Comparison of ENCODE assay signal across 7 mouse cellular contexts in genomic region chr8:71612141-71612540, GRCm38 (mm10). TPM values are rescaled to one million over a fixed set of nuclear protein-coding genes. Genes with fewer than 3 reads are reported as not detected.
A peak's percentile ranks its signal among the peaks of the same experiment; 100 is the strongest.
DNase-seq lines count a peak whose midpoint lies in the region; ATAC-seq lines count a peak whose summit lies in the region.

No protein-coding gene starts in this region.

- H3K4me2 ChIP-seq in neural tube, embryonic 11.5 days (ENCODE audit: low read depth) = peak overlapping the region; percentile 79
- H3K4me2 ChIP-seq in forebrain, embryonic 13.5 days = peak overlapping the region; percentile 72
- H3K4me2 ChIP-seq in liver, embryonic 12.5 days = peak overlapping the region; percentile 99

- ATAC-seq in neural tube, embryonic 11.5 days (ENCODE audit: insufficient read depth, low FRiP score, low TSS enrichment) = no peak
- ATAC-seq in forebrain, embryonic 13.5 days = no peak
- no peak for ATAC-seq in liver, embryonic 12.5 days
- ATAC-seq in erythroid progenitor cell, adult 5-6 weeks (replicated peaks; ENCODE audit: low FRiP score, poor library complexity, severe bottlenecking) = no peak
- ATAC-seq in megakaryocyte-erythroid progenitor cell, adult 5-6 weeks (replicated peaks; ENCODE audit: low FRiP score, low TSS enrichment, poor library complexity, severe bottlenecking) = no peak

- DNase-seq in neural tube, embryonic 11.5 days (ENCODE audit: low spot score) = no peak
- no peak for DNase-seq in neural tube, embryonic 10.5 days (ENCODE audit: extremely low spot score, low spot score)
- DNase-seq in thymus, postnatal 10 days (ENCODE audit: low spot score in 2 of 2) = no peak

- peaks cover 9% of the 10 kb centered on the region; the same call in 1 of the 2 replicates for H3K36me3 ChIP-seq in neural tube, embryonic 11.5 days (ENCODE audit: control insufficient read depth, insufficient read depth, low read length)
- peaks cover 38% of the 10 kb centered on the region for H3K36me3 ChIP-seq in forebrain, embryonic 13.5 days (ENCODE audit: poor library complexity, severe bottlenecking)
- peaks cover 47% of the 10 kb centered on the region for H3K36me3 ChIP-seq in liver, embryonic 12.5 days

- 0 out of 2 replicates have a peak overlapping the region, but pooled peaks have one; percentile 92 for H3K9ac ChIP-seq in neural tube, embryonic 11.5 days (ENCODE audit: low read length)
- H3K9ac ChIP-seq in forebrain, embryonic 13.5 days = peak overlapping the region; percentile 89
- peak overlapping the region; percentile 89 for H3K9ac ChIP-seq in liver, embryonic 12.5 days

- 58% methylated on average over 5 of the region's 5 CpGs for WGBS in neural tube, embryonic 11.5 days
- 35% methylated on average over 5 of the region's 5 CpGs for WGBS in forebrain, embryonic 13.5 days
- WGBS in liver, embryonic 12.5 days (ENCODE audit: insufficient replicate concordance) = 44% methylated on average over 5 of the region's 5 CpGs

- H3K9me3 ChIP-seq in neural tube, embryonic 11.5 days (ENCODE audit: control insufficient read depth, low read length) = no peaks in the 10 kb centered on the region
- H3K9me3 ChIP-seq in forebrain, embryonic 13.5 days (replicated peaks) = no peaks in the 10 kb centered on the region
- H3K9me3 ChIP-seq in liver, embryonic 12.5 days (replicated peaks) = no peaks in the 10 kb centered on the region

- H3K27ac ChIP-seq in neural tube, embryonic 11.5 days (ENCODE audit: low read depth, low read length) = no peak overlapping the region
- no peak overlapping the region for H3K27ac ChIP-seq in forebrain, embryonic 13.5 days
- no peak overlapping the region for H3K27ac ChIP-seq in liver, embryonic 12.5 days

- no peaks in the 10 kb centered on the region for H3K27me3 ChIP-seq in neural tube, embryonic 11.5 days (ENCODE audit: control insufficient read depth, insufficient read depth, low read length)
- no peaks in the 10 kb centered on the region for H3K27me3 ChIP-seq in forebrain, embryonic 13.5 days
- H3K27me3 ChIP-seq in liver, embryonic 12.5 days (replicated peaks) = no peaks in the 10 kb centered on the region

- H3K4me3 ChIP-seq in neural tube, embryonic 11.5 days (ENCODE audit: low read depth, low read length) = peak overlapping the region; percentile 94
- peak overlapping the region; percentile 88 for H3K4me3 ChIP-seq in forebrain, embryonic 13.5 days
- H3K4me3 ChIP-seq in liver, embryonic 12.5 days = peak overlapping the region; percentile 89

- peaks cover 8% of the 10 kb centered on the region for H3K4me1 ChIP-seq in neural tube, embryonic 11.5 days (ENCODE audit: control insufficient read depth, insufficient read depth, low read length)
- H3K4me1 ChIP-seq in forebrain, embryonic 13.5 days = peaks cover 15% of the 10 kb centered on the region
- peaks cover 38% of the 10 kb centered on the region for H3K4me1 ChIP-seq in liver, embryonic 12.5 days

RNA-seq across cellular contexts. Expression of gene Colgalt1, which starts 1.3 kb away (rescaled TPM):
- polyA plus RNA-seq in neural tube, embryonic 11.5 days (2014; fragmentation: Nextera tagmentation; extraction: Ambion mirVana) = 54.5 and 57.4 TPM in 2 replicates
- polyA plus RNA-seq in forebrain, embryonic 13.5 days (2015; fragmentation: Nextera tagmentation; extraction: Ambion mirVana) = 37.5 and 39.9 TPM in 2 replicates
- polyA plus RNA-seq in liver, embryonic 12.5 days (2016; fragmentation: Nextera tagmentation; extraction: Ambion mirVana) = 29.0 and 30.1 TPM in 2 replicates
- total RNA-seq in erythroid progenitor cell, adult 5-6 weeks (2015; ENCODE audit: low replicate concordance) = 5.9 and 19.5 TPM in 2 replicates
- 9.2 and 11.0 TPM in 2 replicates for total RNA-seq in erythroid progenitor cell, adult 5-6 weeks (2017; ENCODE audit: low replicate concordance)
- total RNA-seq in megakaryocyte-erythroid progenitor cell, adult 5-6 weeks (2014; fragmentation: Nextera tagmentation) = 55.8 and 58.0 TPM in 2 replicates
- total RNA-seq in megakaryocyte-erythroid progenitor cell, adult 5-6 weeks (2017) = 40.1 and 44.4 TPM in 2 replicates

RNA-seq across cellular contexts. Expression of gene Fam129c, which starts 14.7 kb away (rescaled TPM):
- polyA plus RNA-seq in neural tube, embryonic 11.5 days (2014; fragmentation: Nextera tagmentation; extraction: Ambion mirVana) = 3.6 and 4.2 TPM in 2 replicates
- 5.1 and 6.2 TPM in 2 replicates for polyA plus RNA-seq in forebrain, embryonic 13.5 days (2015; fragmentation: Nextera tagmentation; extraction: Ambion mirVana)
- polyA plus RNA-seq in liver, embryonic 12.5 days (2016; fragmentation: Nextera tagmentation; extraction: Ambion mirVana) = 1.3 and 2.3 TPM in 2 replicates
- total RNA-seq in erythroid progenitor cell, adult 5-6 weeks (2015; ENCODE audit: low replicate concordance) = 54.1 and 135 TPM in 2 replicates
- 7.4 and 32.9 TPM in 2 replicates for total RNA-seq in erythroid progenitor cell, adult 5-6 weeks (2017; ENCODE audit: low replicate concordance)
- total RNA-seq in megakaryocyte-erythroid progenitor cell, adult 5-6 weeks (2014; fragmentation: Nextera tagmentation) = 15.9 and 42.5 TPM in 2 replicates
- total RNA-seq in megakaryocyte-erythroid progenitor cell, adult 5-6 weeks (2017) = 0.14 and 15.0 TPM in 2 replicates

RNA-seq across cellular contexts. Expression of gene Pgls, which starts 20.2 kb away (rescaled TPM):
- polyA plus RNA-seq in neural tube, embryonic 11.5 days (2014; fragmentation: Nextera tagmentation; extraction: Ambion mirVana) = 212 and 216 TPM in 2 replicates
- 201 and 206 TPM in 2 replicates for polyA plus RNA-seq in forebrain, embryonic 13.5 days (2015; fragmentation: Nextera tagmentation; extraction: Ambion mirVana)
- 138 and 144 TPM in 2 replicates for polyA plus RNA-seq in liver, embryonic 12.5 days (2016; fragmentation: Nextera tagmentation; extraction: Ambion mirVana)
- total RNA-seq in erythroid progenitor cell, adult 5-6 weeks (2015; ENCODE audit: low replicate concordance) = 31.4 and 36.9 TPM in 2 replicates
- total RNA-seq in erythroid progenitor cell, adult 5-6 weeks (2017; ENCODE audit: low replicate concordance) = 14.8 and 31.8 TPM in 2 replicates
- total RNA-seq in megakaryocyte-erythroid progenitor cell, adult 5-6 weeks (2014; fragmentation: Nextera tagmentation) = 104 and 132 TPM in 2 replicates
- 76.2 and 80.7 TPM in 2 replicates for total RNA-seq in megakaryocyte-erythroid progenitor cell, adult 5-6 weeks (2017)

RNA-seq across cellular contexts. Expression of gene Slc27a1, which starts 43.5 kb away (rescaled TPM):
- 10.5 and 12.7 TPM in 2 replicates for polyA plus RNA-seq in neural tube, embryonic 11.5 days (2014; fragmentation: Nextera tagmentation; extraction: Ambion mirVana)
- 59.9 and 61.0 TPM in 2 replicates for polyA plus RNA-seq in forebrain, embryonic 13.5 days (2015; fragmentation: Nextera tagmentation; extraction: Ambion mirVana)
- polyA plus RNA-seq in liver, embryonic 12.5 days (2016; fragmentation: Nextera tagmentation; extraction: Ambion mirVana) = 4.1 and 4.4 TPM in 2 replicates
- total RNA-seq in erythroid progenitor cell, adult 5-6 weeks (2015; ENCODE audit: low replicate concordance) = 1.1 and 1.7 TPM in 2 replicates
- not detected in 2 replicates for total RNA-seq in erythroid progenitor cell, adult 5-6 weeks (2017; ENCODE audit: low replicate concordance)
- total RNA-seq in megakaryocyte-erythroid progenitor cell, adult 5-6 weeks (2014; fragmentation: Nextera tagmentation) = 3.0 and 6.3 TPM in 2 replicates
- total RNA-seq in megakaryocyte-erythroid progenitor cell, adult 5-6 weeks (2017) = 0.95 and 3.1 TPM in 2 replicates

RNA-seq across cellular contexts. Expression of gene Nxnl1, which starts 45.7 kb away (rescaled TPM):
- polyA plus RNA-seq in neural tube, embryonic 11.5 days (2014; fragmentation: Nextera tagmentation; extraction: Ambion mirVana) = not detected in 2 replicates
- 0.06 TPM in 1 of 2 replicates, not detected in the other for polyA plus RNA-seq in forebrain, embryonic 13.5 days (2015; fragmentation: Nextera tagmentation; extraction: Ambion mirVana)
- 0.32 and 0.36 TPM in 2 replicates for polyA plus RNA-seq in liver, embryonic 12.5 days (2016; fragmentation: Nextera tagmentation; extraction: Ambion mirVana)
- not detected in 2 replicates for total RNA-seq in erythroid progenitor cell, adult 5-6 weeks (2015; ENCODE audit: low replicate concordance)
- not detected in 2 replicates for total RNA-seq in erythroid progenitor cell, adult 5-6 weeks (2017; ENCODE audit: low replicate concordance)
- not detected in 2 replicates for total RNA-seq in megakaryocyte-erythroid progenitor cell, adult 5-6 weeks (2014; fragmentation: Nextera tagmentation)
- not detected in 2 replicates for total RNA-seq in megakaryocyte-erythroid progenitor cell, adult 5-6 weeks (2017)
